Mouse (Mus musculus): Measurements from ENCODE around the gene Ap3d1.

DNA sequence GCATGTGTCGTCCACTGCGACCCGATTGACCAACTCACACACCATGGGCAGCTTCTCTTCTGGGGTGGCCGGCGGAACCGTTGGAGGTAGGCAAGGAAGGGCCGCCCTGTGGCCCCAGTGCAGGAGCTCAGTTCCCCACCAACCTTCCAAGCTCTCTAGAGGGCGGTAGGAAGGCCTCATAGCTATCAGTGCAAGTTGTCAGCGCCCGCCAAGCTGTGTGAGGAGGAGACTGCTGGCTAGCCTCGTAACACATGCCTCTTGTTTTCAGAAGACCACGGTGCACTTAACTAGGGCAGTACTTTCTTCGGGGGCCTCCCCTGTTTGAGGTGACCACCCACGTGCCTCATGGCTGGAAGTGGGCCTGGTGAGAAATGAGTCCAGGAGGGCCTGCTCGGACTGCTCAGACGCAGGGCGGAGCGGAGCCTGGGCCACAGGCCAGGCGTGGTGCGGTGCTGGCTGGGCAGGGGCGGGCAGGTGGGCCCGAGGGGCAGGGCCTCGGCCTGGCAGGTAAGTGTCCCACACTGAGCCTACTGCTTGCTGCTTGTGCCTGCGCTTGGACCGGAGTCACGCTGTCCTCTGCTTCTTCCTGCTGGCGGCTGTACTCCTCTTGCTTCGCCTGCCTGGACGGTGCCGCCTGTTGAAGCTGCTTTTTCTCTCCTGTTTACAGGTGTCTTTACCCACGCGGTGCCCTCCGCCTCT lies 49.6 kb upstream of the Ap3d1 start:
- TF ChIP-seq CTCF (IDR thresholded peaks at IDR 0.05; ENCODE audit: low read depth, low read length): no peak
- no peak for TF ChIP-seq POLR2A (IDR thresholded peaks at IDR 0.05; ENCODE audit: borderline replicate concordance, low read depth, low read length)

All from bone marrow macrophage, adult 2 months (primary cell).